Mouse (Mus musculus) myocyte (in vitro differentiated cells): ENCODE measurements at regions not wholly inside any gene's neighbourhood (a gene's known extent, or its start where the extent isn't known, plus 50 kb on each side); places are given as distances from the start of the nearest gene placed in this dataset.

Source experiments
- CEBPB ChIP-seq: IDR thresholded peaks from 2 replicates; pipeline ENCODE4 v1.6.1; 2011; ENCODE audit warnings: mild to moderate bottlenecking, moderate library complexity; ENCODE audit not compliant: poor library complexity, insufficient read depth, severe bottlenecking
- E2F4 ChIP-seq: IDR thresholded peaks from one replicate; pipeline ENCODE4 v1.6.1; 2011; ENCODE audit warnings: mild to moderate bottlenecking, control low read depth, moderate library complexity; ENCODE audit not compliant: insufficient read depth
- MAX ChIP-seq: IDR thresholded peaks from one replicate; pipeline ENCODE4 v1.6.1; 2011; ENCODE audit warnings: low read depth, mild to moderate bottlenecking, control low read depth
- MYOD1 ChIP-seq, 3 experiments: IDR thresholded peaks; one replicate each; pipeline ENCODE4 v1.6.1; 2011; ENCODE audit warnings: control low read depth in 2 of 3, low read depth in 2 of 3, mild to moderate bottlenecking in 2 of 3, moderate library complexity in 1 of 3; ENCODE audit not compliant: insufficient read length in 2 of 3, control insufficient read depth in 1 of 3
- MYOG ChIP-seq, 3 experiments: IDR thresholded peaks; one replicate each; pipeline ENCODE4 v1.6.1; 2011; ENCODE audit warnings: control low read depth in 2 of 3, low read depth in 2 of 3, mild to moderate bottlenecking in 2 of 3; ENCODE audit not compliant: insufficient read length in 2 of 3, control insufficient read depth in 1 of 3, insufficient read depth in 1 of 3
- POLR2A ChIP-seq: IDR thresholded peaks from one replicate; pipeline ENCODE4 v1.6.1; 2011; ENCODE audit warnings: low read depth, mild to moderate bottlenecking, control low read depth, moderate library complexity; ENCODE audit not compliant: insufficient read length
- POLR2AphosphoS2 ChIP-seq: IDR thresholded peaks from one replicate; pipeline ENCODE4 v1.6.1; 2011; ENCODE audit warnings: low read depth, control low read depth; ENCODE audit not compliant: insufficient read length
- REST ChIP-seq: IDR thresholded peaks from one replicate; pipeline ENCODE4 v1.6.1; 2011; ENCODE audit warnings: mild to moderate bottlenecking, control low read depth, moderate library complexity; ENCODE audit not compliant: insufficient read depth, insufficient read length
- SRF ChIP-seq: IDR thresholded peaks from one replicate; pipeline ENCODE4 v1.6.1; 2011; ENCODE audit warnings: low read depth; ENCODE audit not compliant: control insufficient read depth, insufficient read length
- TCF3 ChIP-seq: IDR thresholded peaks from one replicate; pipeline ENCODE4 v1.6.1; 2011; ENCODE audit warnings: low read depth, control low read depth; ENCODE audit not compliant: insufficient read length
- USF1 ChIP-seq: IDR thresholded peaks from one replicate; pipeline ENCODE4 v1.6.1; 2011; ENCODE audit warnings: low read depth, mild to moderate bottlenecking, control low read depth, moderate library complexity

GRCm38 (mm10) chr14:108326425-108326824, 587.5 kb downstream of the Slitrk1 start:
- no peak for TF ChIP-seq SRF
- TF ChIP-seq POLR2A: no peak
- TF ChIP-seq USF1: no peak
- no peak for TF ChIP-seq CEBPB
- no peak for TF ChIP-seq E2F4
- TF ChIP-seq MAX: no peak
- TF ChIP-seq POLR2AphosphoS2: no peak
- TF ChIP-seq TCF3: no peak
- TF ChIP-seq MYOG (IDR thresholded peaks at IDR 0.05; ENCODE audit: control insufficient read depth in 1 of 3, insufficient read depth in 1 of 3, insufficient read length in 2 of 3, low read depth in 2 of 3): no peak
- TF ChIP-seq REST: no peak
- no peak for TF ChIP-seq MYOD1 (IDR thresholded peaks at IDR 0.05; ENCODE audit: control insufficient read depth in 1 of 3, insufficient read length in 2 of 3, low read depth in 2 of 3)
